Mouse (Mus musculus) liver, adult 2 months (tissue): ENCODE measurements around the gene Gsg1l.

Experiments
- CTCF ChIP-seq: fragments of 200-500 bp; IDR thresholded peaks from 2 replicates; pipeline ENCODE4 v1.5.1; 2011; ENCODE audit warnings: low read depth, low read length, control low read depth
- POLR2A ChIP-seq: fragments of 200-500 bp; IDR thresholded peaks from 2 replicates; pipeline ENCODE4 v1.6.1; 2011; ENCODE audit warnings: low read length, control low read depth; ENCODE audit not compliant: insufficient read depth; ENCODE audit errors: extremely low read depth

GRCm38 (mm10) chr7:126019321-126019720 is 62.9 kb downstream of the Gsg1l start:
- no peak for TF ChIP-seq POLR2A
- no peak for TF ChIP-seq CTCF
